Mouse (Mus musculus) CD4-positive, CD25-positive, alpha-beta regulatory T cell, adult 4 months (primary cell): ENCODE measurements at regions not wholly inside any gene's neighbourhood (a gene's known extent, or its start where the extent isn't known, plus 50 kb on each side); places are given as distances from the start of the nearest gene placed in this dataset.

ENCODE experiments used
- ATAC-seq: one replicate; pipeline ENCODE4 v1.8.0; 2017

GRCm38 (mm10) chr8:113582180-113582975 lies 53.0 kb upstream of the Mon1b start:
- ATAC-seq: no peak

- ATAC-seq: no peak
Measured at GRCm38 (mm10) chr8:113583801-113584200, 51.6 kb upstream of the Mon1b start.
